Mouse (Mus musculus) MEL (cell line): Measurements from ENCODE around the gene Fam19a5. TPM values are rescaled to one million over a fixed set of nuclear protein-coding genes. Genes with fewer than 3 reads are reported as not detected.

Source experiments
- DNase-seq: peaks from one replicate; pipeline ENCODE4 v3.0.0; 2011; ENCODE audit warnings: low read depth, low spot score
- H3K27ac ChIP-seq: 2 replicates; pipeline ENCODE4 v1.5.1; 2012; ENCODE audit warnings: low read depth, mild to moderate bottlenecking, control low read depth, low read length, moderate library complexity; ENCODE audit not compliant: control insufficient read depth
- H3K27me3 ChIP-seq, 2 experiments: fragments of 150-350 bp in 1 of 2; sonication (generic) in 1 of 2; 2 replicates each; pipeline ENCODE4 v1.6.1; 2012; ENCODE audit warnings: low read length in 2 of 2, mild to moderate bottlenecking in 2 of 2, improper control_type of control experiment in 1 of 2, moderate library complexity in 1 of 2; ENCODE audit not compliant: insufficient read depth in 2 of 2, control insufficient read depth in 1 of 2
- H3K36me3 ChIP-seq, 2 experiments: 2 replicates each; pipeline ENCODE4 v1.6.1; 2012 to 2014; ENCODE audit warnings: low read length in 2 of 2, improper control_type of control experiment in 1 of 2, inconsistent platforms in 1 of 2, mild to moderate bottlenecking in 1 of 2; ENCODE audit not compliant: insufficient read depth in 2 of 2, control insufficient read depth in 1 of 2
- H3K4me1 ChIP-seq, 2 experiments: fragments of 150-350 bp in 1 of 2; sonication (generic) in 1 of 2; 2 replicates each; pipeline ENCODE4 v1.6.1; 2012; ENCODE audit warnings: low read length in 2 of 2, improper control_type of control experiment in 1 of 2, mild to moderate bottlenecking in 1 of 2; ENCODE audit not compliant: insufficient read depth in 2 of 2, control insufficient read depth in 1 of 2
- H3K4me3 ChIP-seq, 2 experiments: fragments of 150-350 bp in 1 of 2; sonication (generic) in 1 of 2; 2 replicates each; pipeline ENCODE4 v1.5.1; 2012; ENCODE audit warnings: low read depth in 2 of 2, low read length in 2 of 2, mild to moderate bottlenecking in 2 of 2, moderate library complexity in 2 of 2, control low read depth in 1 of 2, improper control_type of control experiment in 1 of 2; ENCODE audit not compliant: control insufficient read depth in 1 of 2, insufficient read depth in 1 of 2
- H3K79me2 ChIP-seq: 2 replicates; pipeline ENCODE4 v1.6.1; 2012; ENCODE audit warnings: mild to moderate bottlenecking, low read length, moderate library complexity; ENCODE audit not compliant: control insufficient read depth, poor library complexity, insufficient read depth
- H3K9ac ChIP-seq: 2 replicates; pipeline ENCODE4 v1.6.1; 2012; ENCODE audit warnings: low read depth, mild to moderate bottlenecking, control low read depth, low read length, moderate library complexity; ENCODE audit not compliant: control insufficient read depth, poor library complexity, severe bottlenecking
- H3K9me3 ChIP-seq: fragments of 150-350 bp; sonication (generic); replicated peaks from 2 replicates; pipeline ENCODE4 v1.6.1; 2012; ENCODE audit warnings: mild to moderate bottlenecking, low read length, improper control_type of control experiment, moderate library complexity; ENCODE audit not compliant: insufficient read depth
- BHLHE40 ChIP-seq: IDR thresholded peaks from 2 replicates; pipeline ENCODE4 v1.6.1; 2012; ENCODE audit warnings: low read depth, mild to moderate bottlenecking, inconsistent platforms, low read length, improper control_type of control experiment, borderline replicate concordance
- CTCF ChIP-seq, 3 experiments: IDR thresholded peaks in 2 of 3; conservative IDR thresholded peaks in 1 of 3; 2 replicates each; pipeline ENCODE4 v1.5.1; 2011 to 2012; ENCODE audit warnings: low read length in 3 of 3, low read depth in 2 of 3, mild to moderate bottlenecking in 2 of 3, improper control_type of control experiment in 1 of 3, inconsistent platforms in 1 of 3, mixed read lengths in 1 of 3, moderate library complexity in 1 of 3; ENCODE audit not compliant: control insufficient read depth in 1 of 3, insufficient read depth in 1 of 3, poor library complexity in 1 of 3, severe bottlenecking in 1 of 3
- ELF1 ChIP-seq: IDR thresholded peaks from 2 replicates; pipeline ENCODE4 v1.6.1; 2014; ENCODE audit warnings: low read depth, mild to moderate bottlenecking, inconsistent platforms, low read length, improper control_type of control experiment, moderate library complexity
- EP300 ChIP-seq, 2 experiments: IDR thresholded peaks; 2 replicates each; pipeline ENCODE4 v1.6.1; 2011; ENCODE audit warnings: improper control_type of control experiment in 2 of 2, low read length in 2 of 2, low read depth in 1 of 2, mild to moderate bottlenecking in 1 of 2
- GABPA ChIP-seq: IDR thresholded peaks from 2 replicates; pipeline ENCODE4 v1.6.1; 2012; ENCODE audit warnings: low read depth, mild to moderate bottlenecking, inconsistent platforms, low read length, improper control_type of control experiment, moderate library complexity
- MAX ChIP-seq: IDR thresholded peaks from 2 replicates; pipeline ENCODE4 v1.6.1; 2011; ENCODE audit warnings: low read length, improper control_type of control experiment
- MEF2A ChIP-seq: IDR thresholded peaks from 2 replicates; pipeline ENCODE4 v1.6.1; 2014; ENCODE audit warnings: low read depth, mild to moderate bottlenecking, inconsistent platforms, low read length, improper control_type of control experiment; ENCODE audit not compliant: poor library complexity, insufficient replicate concordance, severe bottlenecking; ENCODE audit errors: extremely low read depth
- MYB ChIP-seq: IDR thresholded peaks from 2 replicates; pipeline ENCODE4 v1.6.1; 2011; ENCODE audit warnings: mild to moderate bottlenecking, low read depth, low read length, improper control_type of control experiment
- MYC ChIP-seq: IDR thresholded peaks from 2 replicates; pipeline ENCODE4 v1.6.1; 2011; ENCODE audit warnings: low read depth, mild to moderate bottlenecking, low read length, improper control_type of control experiment, moderate library complexity
- NELFE ChIP-seq: IDR thresholded peaks from 2 replicates; pipeline ENCODE4 v1.6.1; 2011; ENCODE audit warnings: low read depth, low read length, improper control_type of control experiment
- POLR2AphosphoS2 ChIP-seq: IDR thresholded peaks from 2 replicates; pipeline ENCODE4 v1.6.1; 2011; ENCODE audit warnings: low read length, improper control_type of control experiment
- RCOR1 ChIP-seq: IDR thresholded peaks from 2 replicates; pipeline ENCODE4 v1.6.1; 2012; ENCODE audit warnings: low read depth, mild to moderate bottlenecking, inconsistent platforms, low read length, improper control_type of control experiment
- SIN3A ChIP-seq: IDR thresholded peaks from 2 replicates; pipeline ENCODE4 v1.6.1; 2012; ENCODE audit warnings: low read length, improper control_type of control experiment, inconsistent platforms
- SMC3 ChIP-seq: IDR thresholded peaks from 2 replicates; pipeline ENCODE4 v1.6.1; 2011; ENCODE audit warnings: low read depth, low read length, improper control_type of control experiment
- USF1 ChIP-seq: IDR thresholded peaks from 2 replicates; pipeline ENCODE4 v1.6.1; 2014; ENCODE audit warnings: low read depth, mild to moderate bottlenecking, inconsistent platforms, low read length, improper control_type of control experiment, moderate library complexity
- ZC3H11A ChIP-seq: IDR thresholded peaks from 2 replicates; pipeline ENCODE4 v1.6.1; 2012; ENCODE audit warnings: low read depth, mild to moderate bottlenecking, inconsistent platforms, low read length, improper control_type of control experiment
- polyA plus RNA-seq, 2 experiments: library from polyadenylated mRNA; stranded (reverse) in 1 of 2; unstranded in 1 of 2; fragments of >175 nt in 1 of 2; fragments of >200 nt in 1 of 2; gene quantifications; 2 replicates each; pipeline versions ENCODE4 v1.2.1 to v1.2.4; 2012; ENCODE audit warnings: low replicate concordance in 2 of 2, low read depth in 1 of 2; ENCODE audit not compliant: insufficient read length in 2 of 2, insufficient read depth in 1 of 2, missing spikeins in 1 of 2
- total RNA-seq: library from RNA; depleted of rRNA; stranded (reverse); fragments of 300-350 nt; gene quantifications from 2 replicates; pipeline ENCODE4 v1.2.3, GENCODE M21; 2012

Fam19a5 gene
- total and polyA plus RNA-seq, 3 experiments = not detected

DNA sequence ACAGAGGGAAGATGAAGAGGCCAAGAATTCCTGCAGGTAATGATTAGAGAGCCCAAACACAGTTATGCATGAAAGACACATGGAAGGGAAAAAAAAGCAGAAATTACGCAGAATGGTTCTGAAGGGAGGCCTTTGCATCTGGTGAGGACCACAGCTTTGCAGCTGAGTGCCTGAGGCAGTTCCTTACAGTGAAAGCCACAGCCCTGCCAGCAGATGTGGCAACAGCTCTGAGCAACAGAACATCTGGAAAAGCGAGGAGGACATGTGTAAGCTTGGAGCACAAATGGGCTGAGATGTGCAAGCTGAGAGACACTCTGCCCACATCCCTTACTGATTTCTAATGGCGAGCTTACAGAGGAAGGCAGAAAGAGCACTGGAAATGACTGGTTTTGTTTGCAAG lies 221.8 kb downstream of the Fam19a5 start:
- no peak for DNase-seq
- Histone ChIP-seq H3K27me3 (no peaks in the 10 kb centered on the region), H3K36me3 (no peaks in the 10 kb centered on the region), H3K9me3 (no peaks in the 10 kb centered on the region), H3K9ac (no peak overlapping the region), H3K27ac (no peak overlapping the region), H3K4me1 (no peaks in the 10 kb centered on the region), H3K4me3 (no peak overlapping the region), H3K79me2 (no peaks in the 10 kb centered on the region)
- TF ChIP-seq MYB = no peak
- no peak for TF ChIP-seq RCOR1
- no peak for TF ChIP-seq MAX
- no peak for TF ChIP-seq GABPA

DNA sequence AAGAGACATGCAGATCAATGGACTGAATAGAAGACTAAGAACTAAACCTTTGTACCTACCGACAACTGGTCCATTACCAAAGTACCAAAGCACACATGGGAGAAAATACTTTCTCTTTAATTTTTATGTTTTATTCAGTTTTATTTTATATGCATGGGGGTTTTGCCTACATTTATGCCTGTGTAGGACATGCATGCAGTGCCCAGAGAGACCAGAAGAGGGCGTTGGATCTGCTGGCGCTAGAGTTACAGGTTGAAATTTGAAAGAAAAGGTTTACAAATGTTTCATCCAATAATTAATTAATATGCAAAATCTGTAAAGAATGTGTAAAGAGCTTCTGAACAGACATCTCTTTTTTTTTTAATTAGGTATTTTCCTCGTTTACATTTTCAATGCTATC lies 229.9 kb downstream of the Fam19a5 start:
- Histone ChIP-seq H3K79me2 (no peaks in the 10 kb centered on the region), H3K4me1 (no peaks in the 10 kb centered on the region), H3K4me3 (no peak overlapping the region), H3K9me3 (no peaks in the 10 kb centered on the region), H3K36me3 (no peaks in the 10 kb centered on the region), H3K9ac (no peak overlapping the region), H3K27ac (no peak overlapping the region), H3K27me3 (no peaks in the 10 kb centered on the region)
- no peak for DNase-seq
- TF ChIP-seq EP300 (IDR thresholded peaks at IDR 0.05; ENCODE audit: low read depth in 1 of 2, low read length in 2 of 2) = no peak
- no peak for TF ChIP-seq POLR2AphosphoS2
- TF ChIP-seq CTCF (IDR thresholded peaks at IDR 0.05 in 2 of 3, conservative IDR thresholded peaks at IDR 0.05 in 1 of 3; ENCODE audit: control insufficient read depth in 1 of 3, insufficient read depth in 1 of 3, low read depth in 2 of 3, low read length in 3 of 3, poor library complexity in 1 of 3, severe bottlenecking in 1 of 3) = 0 out of 6 replicates have a peak, but pooled peaks of 1 of the 3 experiments have one; percentile 9
- TF ChIP-seq SMC3 = peak; percentile 7; the same call in 1 of the 2 replicates

DNA sequence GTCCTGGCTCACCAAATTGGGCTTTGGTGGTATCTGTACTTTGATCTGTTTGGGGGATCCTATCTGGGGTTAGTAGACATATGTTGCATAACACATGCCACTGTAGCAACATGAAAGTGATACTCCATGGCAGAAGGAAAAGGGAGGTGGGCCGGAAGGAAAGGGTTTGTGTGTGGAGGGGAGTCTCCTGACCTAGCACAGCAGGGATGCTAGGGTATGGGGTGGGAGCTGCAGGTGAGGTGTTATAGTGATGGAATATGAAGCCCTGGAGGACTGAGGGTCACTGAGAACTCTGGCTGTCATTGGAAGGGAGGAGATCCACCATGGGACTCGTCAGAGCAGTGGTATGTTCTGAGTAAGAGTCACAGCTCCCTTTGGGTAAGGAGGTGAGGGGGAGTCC lies 239.2 kb downstream of the Fam19a5 start:
- DNase-seq = no peak
- no peaks in the 10 kb centered on the region for H3K9me3 ChIP-seq

More for the DNA sequence above, 239.2 kb downstream of the Fam19a5 start:
- TF ChIP-seq MAX (no peak), MYB (no peak), NELFE (no peak), CTCF (IDR thresholded peaks at IDR 0.05 in 2 of 3, conservative IDR thresholded peaks at IDR 0.05 in 1 of 3; ENCODE audit: control insufficient read depth in 1 of 3, insufficient read depth in 1 of 3, low read depth in 2 of 3, low read length in 3 of 3, poor library complexity in 1 of 3, severe bottlenecking in 1 of 3) (no peak), ELF1 (no peak), SIN3A (no peak), EP300 (IDR thresholded peaks at IDR 0.05; ENCODE audit: low read depth in 1 of 2, low read length in 2 of 2) (no peak), ZC3H11A (no peak), MYC (no peak), USF1 (no peak), MEF2A (no peak), SMC3 (no peak), BHLHE40 (no peak)
- Histone ChIP-seq H3K9ac (no peak overlapping the region), H3K79me2 (no peaks in the 10 kb centered on the region), H3K4me1 (no peaks in the 10 kb centered on the region), H3K27ac (no peak overlapping the region), H3K4me3 (no peak overlapping the region), H3K36me3 (no peaks in the 10 kb centered on the region), H3K27me3 (no peaks in the 10 kb centered on the region)
